Mouse (Mus musculus) lung, adult 18-20 months (tissue): ENCODE measurements at regions not wholly inside any gene's neighbourhood (a gene's known extent, or its start where the extent isn't known, plus 50 kb on each side); places are given as distances from the start of the nearest gene placed in this dataset.
"Not testable (repeated sequence)": the region's sequence is repeated elsewhere in the genome, so short reads cannot be mapped to it uniquely, and the experiment has no call there.

Experiments used
- DNase-seq, 2 experiments: peaks; one replicate each; pipeline ENCODE4 v3.0.0; 2022; ENCODE audit warnings: mixed read lengths in 2 of 2

DNA sequence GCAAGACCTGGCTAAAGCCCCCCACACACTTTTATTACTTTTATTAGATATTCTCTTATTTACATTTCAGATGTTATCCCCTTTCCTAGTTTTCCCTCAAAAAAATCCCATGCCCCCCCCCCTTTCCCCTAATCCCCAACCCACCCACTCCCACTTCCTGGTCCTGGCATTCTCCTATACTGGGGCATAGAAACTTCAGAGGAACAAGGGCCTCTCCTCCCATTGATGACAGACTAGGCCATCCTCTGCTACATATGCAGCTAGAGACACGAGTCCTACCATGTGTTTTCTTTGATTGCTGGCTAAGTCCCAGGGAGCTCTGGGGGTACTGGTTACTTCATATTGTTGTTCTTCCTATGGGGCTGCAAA, 116.8 kb downstream of the Rfpl4b start:
- not testable (repeated sequence) for DNase-seq

DNA sequence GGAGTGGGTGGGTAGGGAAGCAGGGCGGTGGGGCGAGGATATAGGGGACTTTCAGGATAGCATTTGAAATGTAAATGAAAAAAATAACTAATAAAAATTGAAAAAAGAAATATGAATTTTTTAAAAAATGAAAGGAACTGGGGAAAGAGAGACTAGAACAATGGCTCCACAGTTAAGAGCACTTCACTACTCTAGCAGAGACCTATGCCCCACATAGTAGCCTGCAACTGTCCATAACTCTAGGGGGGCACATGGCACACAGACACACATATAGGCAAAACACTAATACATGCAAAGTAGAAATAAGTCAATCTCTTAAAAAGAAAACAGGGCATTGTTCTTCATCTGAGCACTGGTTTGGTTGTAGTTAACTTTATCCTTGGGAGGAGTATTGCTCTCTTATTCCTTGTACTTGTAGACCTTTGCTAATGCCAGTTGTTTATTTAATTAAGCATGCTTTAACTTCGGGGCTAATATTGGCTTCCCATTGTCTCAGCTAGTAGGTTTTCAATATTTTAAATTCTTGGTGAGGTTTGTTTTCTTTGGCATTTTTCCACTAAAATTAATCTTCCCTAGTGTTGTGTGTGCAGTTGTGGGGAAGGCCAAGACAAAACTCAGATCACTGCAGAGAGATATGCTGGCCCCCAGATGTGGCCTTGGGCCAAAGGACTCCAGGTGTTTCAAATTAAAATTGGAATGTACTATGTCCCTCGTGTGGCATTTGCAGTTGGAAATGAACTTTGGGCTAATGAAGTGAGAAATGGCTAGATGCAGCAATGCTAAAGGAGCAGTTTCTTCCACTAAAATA, 117.4 kb downstream of the Rfpl4b start:
- DNase-seq: peak in 1 of 2 experiments; percentile 18

DNA sequence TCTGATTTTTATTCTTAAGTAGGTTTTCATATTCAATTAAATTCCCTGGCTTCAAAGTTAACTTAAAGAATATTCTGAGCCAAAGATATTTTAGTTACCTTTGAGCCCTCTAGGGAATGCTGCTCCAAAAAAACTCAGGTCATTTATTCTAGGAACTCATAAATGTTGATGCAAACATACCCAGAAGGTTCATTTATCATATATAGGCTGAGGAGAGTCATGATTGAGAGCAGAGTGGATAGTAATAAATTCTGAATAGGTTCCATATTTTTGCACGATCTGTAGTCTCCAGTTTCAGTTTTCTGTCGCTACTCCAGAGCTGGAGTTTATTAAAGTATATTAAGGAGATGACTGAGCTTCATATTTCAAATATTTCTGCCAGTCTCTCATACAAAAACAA, 144.1 kb downstream of the Rfpl4b start:
- DNase-seq: no peak

DNA sequence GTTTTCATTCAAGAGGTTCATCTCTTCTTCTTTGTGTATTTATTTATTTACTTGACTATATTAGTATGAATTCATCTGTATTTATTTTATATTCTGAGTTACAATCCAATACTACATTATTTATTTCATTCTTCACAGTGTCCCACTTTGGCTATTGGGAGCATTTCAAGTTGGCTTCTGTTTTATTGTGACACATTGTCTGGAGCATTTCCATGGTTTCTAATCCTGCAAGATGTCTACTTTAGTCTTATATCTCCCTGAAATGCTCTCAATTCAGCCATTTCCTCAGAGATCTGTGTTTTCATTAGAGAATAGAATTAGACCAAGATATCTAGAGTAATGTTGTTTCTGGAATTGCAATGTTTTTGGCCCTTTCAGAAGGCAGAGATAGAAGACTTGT, 153.0 kb downstream of the Rfpl4b start:
- no peak for DNase-seq

DNA sequence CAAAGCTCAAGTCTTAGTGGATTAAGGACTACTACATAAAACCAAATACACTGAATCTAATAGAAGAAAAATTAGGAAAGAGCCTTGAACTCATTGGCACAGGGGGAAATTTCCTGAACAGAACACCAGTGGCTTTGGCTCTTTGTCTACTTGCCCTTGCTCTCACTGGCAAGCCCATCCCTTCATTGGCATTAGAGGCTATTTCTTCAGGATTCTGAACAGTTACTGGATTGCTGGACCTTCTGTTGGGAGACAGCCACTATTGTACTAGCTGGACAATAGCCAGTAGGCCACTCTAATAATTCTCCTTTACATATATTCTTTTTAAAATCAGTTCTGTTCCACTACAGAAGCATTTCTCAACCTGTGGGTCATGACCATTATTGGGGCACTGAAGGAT, 153.7 kb downstream of the Rfpl4b start:
- DNase-seq: no peak

DNA sequence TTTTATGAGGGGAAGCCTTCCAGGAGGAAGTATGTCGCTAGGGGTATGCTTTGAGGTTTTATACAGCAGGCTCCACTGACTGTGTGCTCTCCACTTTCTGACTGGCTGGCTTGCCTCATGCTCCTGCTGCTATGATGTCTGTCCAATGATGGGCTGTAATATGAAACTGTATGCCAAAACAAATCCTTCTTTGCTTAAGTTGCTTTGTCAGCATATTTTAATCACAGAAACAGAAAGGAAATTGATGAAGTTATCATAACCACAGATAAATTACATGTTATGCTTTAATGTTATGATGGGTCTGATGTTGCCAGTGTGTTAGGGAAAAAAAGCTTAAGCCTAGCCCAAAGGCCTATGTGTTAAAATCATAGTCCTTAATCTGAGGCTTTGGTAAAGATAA, 185.9 kb downstream of the Rfpl4b start:
- no peak for DNase-seq

DNA sequence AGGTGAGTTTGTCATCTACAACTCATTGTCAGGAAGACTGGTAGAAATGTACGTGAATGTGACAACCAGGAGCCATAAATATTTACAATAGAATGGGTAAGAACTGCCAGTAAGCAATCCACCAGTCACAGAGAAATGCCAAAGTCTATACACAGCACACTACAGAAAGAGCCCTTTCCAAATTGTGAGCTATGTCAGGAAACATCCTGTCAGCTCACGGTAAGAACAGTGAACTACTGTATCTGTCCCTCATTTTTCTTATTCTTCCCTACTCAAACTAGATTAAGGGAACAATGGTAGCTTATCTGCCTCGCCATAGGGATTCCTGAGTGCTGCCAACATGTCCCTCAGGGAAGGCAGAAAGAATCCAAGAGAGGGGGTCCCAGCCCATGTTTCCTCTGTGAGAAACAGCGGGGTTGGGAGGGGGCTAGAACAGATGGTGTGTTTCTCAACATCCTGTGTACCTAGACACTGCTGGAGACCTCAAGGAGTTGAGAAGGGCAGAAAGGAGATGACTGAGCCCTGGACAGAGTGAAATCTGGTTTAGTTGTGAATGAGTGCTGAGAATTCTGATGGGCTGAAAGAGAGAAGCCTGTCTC, 191.6 kb downstream of the Rfpl4b start:
- DNase-seq: no peak

DNA sequence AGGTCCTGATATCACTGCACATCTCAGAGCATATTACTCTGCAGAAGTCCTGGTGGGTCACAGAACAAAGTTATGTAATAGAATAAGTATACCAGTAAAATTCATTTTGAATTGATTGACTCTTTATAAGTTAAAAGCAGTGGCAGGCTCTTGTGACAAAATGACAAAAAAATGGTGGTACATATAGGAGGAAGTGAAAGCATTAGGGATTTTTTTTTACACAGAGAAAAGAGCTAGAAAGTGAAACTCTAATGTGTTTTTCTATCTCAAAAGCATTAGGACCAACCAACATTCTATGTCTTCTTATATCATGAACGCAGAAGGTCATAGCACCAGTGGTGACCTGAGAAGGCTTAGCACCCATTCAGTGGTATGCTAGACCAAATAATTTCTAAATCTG, 198.2 kb downstream of the Rfpl4b start:
- DNase-seq: no peak

DNA sequence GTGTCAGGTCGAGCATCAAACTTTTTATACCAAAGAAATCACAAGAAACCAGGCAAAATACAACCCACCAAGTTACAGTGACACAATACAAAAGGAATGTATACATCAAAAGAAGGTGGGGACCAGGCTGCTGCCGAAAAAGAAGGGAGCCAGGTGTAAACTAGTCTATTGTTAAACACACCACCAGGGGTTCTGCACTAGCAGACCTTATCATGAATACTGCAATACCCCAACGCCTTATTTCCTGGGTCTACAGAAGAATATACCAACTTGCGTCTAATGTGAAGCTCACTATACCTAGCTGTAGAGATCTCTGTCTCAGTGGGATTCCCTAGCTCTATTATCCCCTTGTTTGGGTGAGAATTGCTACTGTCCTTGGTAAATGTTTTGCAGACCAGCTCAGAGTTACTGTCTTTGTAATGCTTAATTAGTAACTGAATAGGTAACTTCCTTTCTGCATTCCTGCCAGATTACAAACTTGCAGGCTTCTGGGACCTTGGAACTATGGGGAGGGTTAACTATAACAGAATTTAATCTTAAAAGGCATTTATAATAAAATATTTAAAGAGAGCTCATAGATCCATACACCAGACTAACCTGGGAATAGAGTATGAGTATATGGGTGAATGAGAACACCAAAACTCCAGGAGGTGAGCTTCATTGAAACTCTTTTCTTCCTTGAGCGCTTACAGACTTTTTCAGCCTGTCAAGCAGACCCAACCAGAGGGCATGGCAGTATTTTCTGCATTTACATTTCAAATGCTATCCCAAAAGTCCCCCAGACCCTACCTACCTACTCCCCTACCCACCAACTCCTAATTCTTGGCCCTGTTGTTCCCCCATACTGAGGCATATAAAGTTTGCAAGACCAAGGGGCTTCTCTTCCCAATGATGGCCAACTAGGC, 211.7 kb downstream of the Rfpl4b start:
- DNase-seq: no peak

DNA sequence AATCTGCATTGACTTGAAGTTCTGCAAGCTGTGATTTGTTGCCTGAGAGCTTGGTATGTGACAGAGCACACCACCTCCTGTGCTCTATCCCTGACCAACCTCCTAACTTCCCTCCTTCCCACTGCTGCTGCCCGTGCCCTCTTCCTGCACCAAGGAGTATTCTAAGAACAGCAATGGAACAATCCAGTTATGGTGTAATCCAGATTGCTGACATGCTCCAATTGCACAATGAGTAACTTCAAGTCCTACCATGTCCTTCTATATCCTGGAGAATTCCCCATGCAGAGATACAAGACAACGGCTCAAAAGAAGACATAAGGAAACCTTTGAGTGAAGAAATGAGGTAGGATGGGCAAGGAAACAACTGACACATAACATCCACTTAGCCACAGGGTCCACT, 235.5 kb downstream of the Rfpl4b start:
- no peak for DNase-seq

DNA sequence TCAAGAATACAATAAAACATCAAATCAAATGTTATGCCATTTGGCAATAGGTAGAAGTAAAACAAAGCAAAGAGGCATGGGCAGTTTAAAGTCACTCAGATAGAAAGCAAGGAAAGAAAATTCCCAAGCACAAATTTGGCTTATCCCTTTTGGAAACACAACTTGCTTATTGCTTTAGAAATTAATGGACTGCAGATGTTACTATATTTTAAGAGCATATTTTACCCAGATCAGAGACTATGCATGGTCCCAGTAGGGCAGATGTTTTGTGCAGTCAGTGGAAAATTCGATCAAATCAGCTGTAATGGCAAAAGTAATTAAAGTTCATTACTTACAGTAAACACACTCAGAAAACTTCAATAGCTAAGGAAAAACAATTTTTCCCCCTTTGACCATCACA, 245.9 kb downstream of the Rfpl4b start:
- DNase-seq: no peak

DNA sequence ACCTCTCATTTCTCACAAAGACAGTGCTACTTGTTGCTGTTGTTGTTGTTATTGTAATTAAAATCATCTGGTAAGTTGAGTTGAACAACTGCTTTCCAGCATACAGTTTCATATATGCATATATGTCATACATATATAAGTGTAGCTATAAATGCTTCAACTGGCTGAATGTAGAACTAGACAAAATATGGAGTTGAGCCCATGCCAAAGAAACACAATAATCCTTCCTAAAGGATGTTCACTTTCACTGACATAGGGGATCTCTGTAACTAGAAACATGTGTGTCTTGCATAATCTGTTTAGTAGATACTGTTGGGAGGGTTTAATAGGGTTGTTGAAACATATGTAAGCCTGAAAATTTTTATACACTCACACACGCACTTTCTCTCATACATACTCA, 247.9 kb downstream of the Rfpl4b start:
- no peak for DNase-seq

DNA sequence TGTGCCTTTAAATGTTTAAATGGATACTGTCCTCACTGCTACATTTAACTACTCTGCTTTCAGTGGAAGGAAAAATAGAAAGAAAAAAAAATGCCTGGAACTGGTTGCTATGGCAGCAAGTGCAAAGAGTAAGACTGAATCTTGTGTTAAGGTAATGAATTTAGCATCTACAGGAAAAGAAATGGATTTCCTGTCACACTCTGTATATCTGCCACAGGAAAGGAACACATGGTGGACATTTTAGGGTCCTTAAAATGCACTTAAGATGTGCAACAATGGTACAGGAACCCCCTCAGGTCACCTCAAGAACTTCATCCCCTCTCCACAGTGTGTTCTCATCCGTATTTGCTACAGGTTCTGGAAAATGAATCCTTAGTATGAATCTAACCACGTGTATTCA, 248.4 kb downstream of the Rfpl4b start:
- no peak for DNase-seq

DNA sequence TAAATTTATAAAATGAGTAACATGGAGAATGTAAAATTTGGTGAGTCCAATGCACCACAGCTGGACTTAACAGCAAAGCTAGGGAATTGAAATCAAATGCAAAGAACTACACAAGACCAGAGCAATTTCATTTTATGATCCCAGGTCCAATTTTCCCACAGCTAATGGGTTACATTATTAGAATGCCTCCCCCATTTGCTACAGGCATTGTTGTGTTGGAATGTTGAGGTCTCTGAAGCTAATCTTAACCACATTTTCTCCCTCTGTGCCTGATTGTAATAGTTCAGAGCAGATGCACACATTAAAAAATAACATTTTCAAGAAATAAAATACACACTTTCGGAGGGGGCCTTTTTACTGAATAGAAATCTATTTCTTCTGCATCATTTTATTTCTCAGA, 254.3 kb downstream of the Rfpl4b start:
- DNase-seq: no peak

DNA sequence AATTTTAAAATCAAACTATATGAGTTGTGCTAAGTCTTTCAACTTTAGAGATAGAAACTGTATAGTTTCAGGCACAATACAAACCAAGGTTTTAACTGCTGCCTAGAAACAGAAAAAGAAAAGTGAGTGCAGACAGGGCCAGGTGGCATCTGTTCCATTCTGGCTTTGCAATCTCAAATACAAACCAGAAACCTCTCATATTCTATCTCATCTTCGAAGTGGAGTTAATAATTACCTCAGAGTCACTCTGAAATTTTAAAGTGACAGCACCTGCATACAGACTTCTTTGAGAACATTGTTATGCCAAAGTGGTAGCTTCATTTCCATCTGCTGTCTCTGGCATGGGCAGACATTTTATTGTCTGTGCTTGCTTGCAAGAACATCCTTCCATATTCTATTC, 255.2 kb downstream of the Rfpl4b start:
- no peak for DNase-seq

DNA sequence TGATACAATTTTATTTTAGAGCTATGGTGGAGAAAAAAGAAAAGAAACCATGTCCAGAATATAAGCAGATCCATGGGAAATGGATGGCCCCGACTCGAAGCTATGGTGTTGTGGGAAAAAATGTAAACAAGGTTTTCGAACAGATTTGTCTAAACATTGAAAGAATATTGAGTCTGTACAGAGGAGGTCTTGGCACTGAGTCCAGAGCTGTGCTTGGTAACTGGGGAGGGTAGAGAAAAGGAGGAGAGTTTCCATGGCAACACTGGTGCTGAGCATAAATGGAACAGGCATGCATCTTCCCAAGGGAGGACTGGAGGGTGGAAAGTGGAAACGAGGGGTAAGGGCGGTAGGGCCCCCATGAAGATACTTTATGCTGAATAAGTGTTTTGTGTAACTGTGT, 266.5 kb downstream of the Rfpl4b start:
- no peak for DNase-seq

DNA sequence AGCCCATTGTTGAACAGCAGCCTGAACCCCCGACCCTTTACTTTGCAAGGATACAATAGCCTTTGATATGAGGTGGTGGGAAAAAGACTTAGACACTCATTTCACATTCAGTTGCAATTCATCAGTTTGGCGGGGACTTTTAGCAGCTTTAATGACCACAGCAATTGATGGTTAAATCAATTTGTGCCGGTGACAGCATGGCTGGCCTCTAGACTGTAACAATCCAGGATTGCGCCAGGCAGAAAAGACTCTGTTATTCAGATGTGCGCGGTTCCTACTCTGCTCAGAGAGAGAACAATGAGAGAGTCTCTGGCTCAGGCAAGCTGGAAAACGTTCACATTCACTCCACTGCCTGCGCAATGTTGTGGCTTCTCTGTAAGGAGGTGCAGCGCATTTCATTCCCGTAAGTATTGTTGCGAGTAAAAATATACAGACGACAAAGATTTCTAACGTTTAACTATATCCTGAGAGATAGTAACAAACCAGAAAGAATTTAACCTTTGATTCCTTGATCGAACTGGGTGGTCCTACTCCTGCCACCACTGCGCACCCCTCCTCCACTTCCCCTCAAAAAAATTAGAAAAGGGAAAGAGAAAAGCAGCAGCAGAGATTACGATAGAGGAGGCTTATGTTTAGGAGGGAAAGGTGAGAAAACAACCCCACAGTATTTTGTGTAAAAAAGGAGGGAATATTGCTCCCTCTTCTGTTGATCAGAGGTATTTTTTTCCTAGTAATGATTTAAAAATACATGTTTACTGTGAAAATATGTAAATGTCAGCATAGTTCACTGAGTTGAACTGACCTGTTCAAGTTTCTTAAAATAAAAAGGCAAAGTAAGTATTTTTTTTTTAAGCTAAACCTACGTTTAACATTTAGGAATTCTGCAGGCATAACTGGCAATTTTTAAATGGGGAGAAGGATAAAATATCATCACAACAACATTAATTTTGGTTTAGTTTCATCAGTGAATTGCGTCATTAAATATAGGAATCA, 267.6 kb downstream of the Rfpl4b start:
- DNase-seq: peak in 1 of 2 experiments; percentile 7

DNA sequence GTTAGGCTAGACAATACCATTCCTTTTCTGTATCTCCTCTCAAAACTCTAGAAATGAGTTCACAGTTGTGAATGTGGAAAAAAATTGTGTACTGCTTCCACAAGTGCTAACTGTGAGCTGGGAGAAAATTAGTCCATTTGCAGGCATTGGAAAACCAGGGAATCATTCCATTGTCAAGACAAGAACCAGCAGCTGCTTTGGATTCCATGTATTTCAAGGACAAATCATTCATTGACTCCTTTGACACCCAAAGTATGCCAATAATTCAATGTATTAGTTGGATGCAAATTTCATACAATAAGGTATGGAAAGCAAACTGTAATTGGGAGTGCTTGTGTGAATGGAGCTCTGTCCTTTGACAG, 268.3 kb downstream of the Rfpl4b start:
- no peak for DNase-seq

DNA sequence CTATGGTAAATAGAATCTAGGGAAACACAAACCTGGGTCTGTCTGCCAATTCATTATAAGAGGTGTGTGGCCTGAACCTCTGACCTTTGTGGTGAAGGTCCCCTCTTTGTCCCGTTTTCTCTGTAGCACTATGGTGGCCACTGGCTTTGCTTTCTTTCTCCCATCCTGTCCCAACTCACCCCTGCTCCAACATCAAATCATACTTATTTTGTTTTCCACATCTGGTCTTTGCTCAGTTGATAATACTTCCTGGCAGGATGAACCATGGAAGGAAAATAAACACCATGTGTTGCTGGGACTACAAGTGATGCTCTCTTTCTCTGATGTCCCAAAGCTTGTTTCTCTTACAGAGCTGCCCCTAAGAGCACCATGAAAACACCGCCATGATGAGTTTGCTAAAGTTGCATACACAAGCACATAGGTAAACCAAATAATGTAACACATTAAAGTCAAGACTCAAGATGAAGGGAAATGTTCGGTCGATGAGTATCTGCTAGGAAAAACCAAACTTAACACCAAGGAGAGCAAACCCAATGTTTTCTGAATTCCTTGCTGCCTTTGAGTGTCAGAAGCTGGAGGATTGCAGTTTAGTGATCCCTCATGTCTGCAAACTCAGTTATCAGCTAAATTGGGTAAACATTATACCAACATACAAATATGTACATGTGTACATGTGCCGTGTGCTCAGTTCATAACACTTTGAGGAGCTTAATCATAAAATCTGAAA, 269.1 kb downstream of the Rfpl4b start:
- DNase-seq: no peak

DNA sequence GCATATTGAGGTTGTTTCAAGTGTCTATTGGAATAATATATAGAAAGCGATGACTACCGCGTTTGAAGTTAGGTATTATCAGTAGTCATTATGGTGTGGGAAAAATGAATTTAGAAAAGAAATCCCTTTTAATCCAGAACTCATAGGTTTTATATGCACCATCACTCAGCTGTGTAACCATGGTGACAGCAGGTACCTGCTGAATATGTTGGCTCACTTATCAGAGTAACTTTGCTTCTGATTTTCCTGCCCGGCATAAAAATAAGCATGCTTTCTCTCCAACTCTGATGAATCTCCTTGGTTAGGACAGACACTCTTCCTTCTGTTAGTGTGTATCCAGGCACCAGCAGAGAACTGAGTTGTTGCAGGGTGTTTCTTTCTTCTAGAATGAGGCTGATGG, 281.5 kb downstream of the Rfpl4b start:
- DNase-seq: no peak

DNA sequence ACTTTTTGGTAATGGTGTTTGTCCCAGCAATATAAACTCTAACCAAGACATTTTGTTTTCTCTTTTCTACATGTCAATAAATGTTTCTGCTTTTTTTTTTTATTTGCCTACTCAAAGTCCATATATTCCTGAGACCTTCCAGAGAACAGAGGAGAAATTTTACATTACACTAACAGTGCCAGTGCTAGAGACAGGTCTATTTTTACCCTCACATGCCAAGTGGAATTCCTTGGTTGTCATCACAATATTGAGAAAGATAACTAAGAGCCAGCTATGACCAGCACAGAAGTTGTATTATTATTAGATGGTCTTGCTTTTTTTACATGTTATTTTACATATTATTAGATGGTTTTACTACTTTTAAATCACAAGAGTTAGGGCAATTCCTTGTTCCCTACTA, 282.8 kb downstream of the Rfpl4b start:
- DNase-seq: no peak

DNA sequence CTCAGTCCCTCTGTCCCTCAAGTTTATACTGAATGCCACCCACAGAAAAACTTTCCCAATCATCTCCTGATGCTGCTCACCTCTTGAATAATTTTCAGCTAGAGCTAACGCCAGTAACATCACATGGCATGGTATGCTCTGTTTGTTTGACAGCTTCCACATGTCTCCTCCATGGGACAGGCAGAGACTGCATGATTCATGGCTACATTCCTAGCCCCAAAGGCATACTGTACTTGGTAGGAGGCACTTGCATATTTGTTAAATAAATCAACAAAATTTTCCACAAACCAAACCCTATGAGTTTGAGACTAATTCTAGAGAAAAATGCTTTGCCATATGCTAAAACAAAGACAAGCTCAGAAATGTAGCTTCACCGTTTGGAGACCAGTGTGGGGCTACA, 304.9 kb downstream of the Rfpl4b start:
- DNase-seq: no peak
